Mouse (Mus musculus): ENCODE results near the gene AA986860. TPM values are rescaled to one million over a fixed set of nuclear protein-coding genes. Genes with fewer than 3 reads are reported as not detected.

AA986860 gene
- polyA plus RNA-seq, 1 experiment from 2014 or later = 1.4 TPM

DNA sequence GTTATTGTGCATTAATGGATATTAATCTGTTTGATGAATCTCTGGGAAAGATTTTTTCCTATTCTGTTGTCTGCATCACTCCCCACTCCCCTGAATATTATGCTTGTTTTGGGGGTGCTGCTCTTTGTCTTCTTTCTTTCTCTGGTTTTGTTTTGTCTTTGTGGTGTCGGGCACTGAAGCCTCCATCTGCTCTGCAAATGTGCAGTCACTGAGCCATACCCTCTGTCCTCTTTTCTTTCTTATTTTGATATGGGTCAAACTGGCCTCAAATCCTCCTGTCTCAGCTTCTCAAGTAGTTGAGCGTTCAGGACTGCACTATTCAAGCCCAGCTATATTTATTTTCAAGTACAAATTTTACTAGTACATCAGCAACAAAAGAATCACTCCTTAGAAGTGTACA, 43.5 kb downstream of the AA986860 start:
- Histone ChIP-seq H3K4me1 (ENCODE audit: insufficient read depth) (no peaks in the 10 kb centered on the region), H3K27me3 (ENCODE audit: insufficient read depth, low read length) (no peaks in the 10 kb centered on the region), H3K9ac (replicated peaks) (no peak overlapping the region), H3K36me3 (replicated peaks; ENCODE audit: insufficient read depth, low read length) (no peaks in the 10 kb centered on the region), H3K27ac (ENCODE audit: low read depth) (no peak overlapping the region), H3K9me3 (ENCODE audit: low read length) (no peaks in the 10 kb centered on the region), H3K4me2 (ENCODE audit: low read depth, low read length) (no peak overlapping the region), H3K4me3 (ENCODE audit: low read depth, low read length) (no peak overlapping the region)
- 75% methylated on average over 2 of the region's 2 CpGs for WGBS (ENCODE audit: insufficient replicate concordance)
- ATAC-seq = no peak
- no peak for TF ChIP-seq CTCF (IDR thresholded peaks at IDR 0.05; ENCODE audit: low read depth)
- no peak for TF ChIP-seq EP300 (IDR thresholded peaks at IDR 0.05; ENCODE audit: low read depth)
- no peak for DNase-seq

DNA sequence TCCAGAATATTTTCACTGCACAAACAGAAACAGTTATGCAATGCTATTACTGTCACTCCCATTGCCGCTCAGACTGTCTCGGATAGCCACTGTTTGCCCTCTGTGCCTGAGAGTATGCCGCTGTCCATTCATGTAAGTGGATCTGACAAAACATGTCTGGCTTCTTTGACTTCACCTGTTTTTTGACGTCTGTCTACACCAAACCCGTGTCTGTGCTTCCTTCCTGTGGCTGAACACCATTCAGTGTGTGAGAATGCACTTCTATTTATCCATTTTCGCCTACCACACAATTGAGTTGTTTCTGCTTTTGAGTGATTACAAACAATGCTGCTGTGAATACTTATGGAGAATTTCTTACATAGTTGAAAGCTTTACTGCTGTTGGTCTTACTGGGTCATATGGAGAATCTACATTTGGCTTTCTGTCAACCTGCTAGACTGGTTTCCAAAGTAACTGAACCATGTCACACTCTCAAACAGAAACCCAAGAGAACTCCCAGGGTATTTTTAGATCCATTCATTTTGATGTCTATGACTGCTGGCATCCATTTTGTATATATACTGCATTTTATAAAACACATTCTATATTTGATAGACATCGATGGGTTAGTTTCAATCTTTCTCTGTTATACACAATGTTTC, 44.0 kb downstream of the AA986860 start:
- Histone ChIP-seq H3K4me1 (ENCODE audit: insufficient read depth) (no peaks in the 10 kb centered on the region), H3K4me2 (ENCODE audit: low read depth, low read length) (no peak overlapping the region), H3K9ac (replicated peaks) (no peak overlapping the region), H3K4me3 (ENCODE audit: low read depth, low read length) (no peak overlapping the region), H3K9me3 (ENCODE audit: low read length) (no peaks in the 10 kb centered on the region), H3K27me3 (ENCODE audit: insufficient read depth, low read length) (no peaks in the 10 kb centered on the region), H3K27ac (ENCODE audit: low read depth) (no peak overlapping the region), H3K36me3 (replicated peaks; ENCODE audit: insufficient read depth, low read length) (no peaks in the 10 kb centered on the region)
- DNase-seq (no peak), ATAC-seq (0 out of 2 replicates have a peak, but pooled peaks have one; percentile 38)
- no peak for TF ChIP-seq EP300 (IDR thresholded peaks at IDR 0.05; ENCODE audit: low read depth)
- no peak for TF ChIP-seq CTCF (IDR thresholded peaks at IDR 0.05; ENCODE audit: low read depth)
- 58% methylated on average over 7 of the region's 7 CpGs for WGBS (ENCODE audit: insufficient replicate concordance)

DNA sequence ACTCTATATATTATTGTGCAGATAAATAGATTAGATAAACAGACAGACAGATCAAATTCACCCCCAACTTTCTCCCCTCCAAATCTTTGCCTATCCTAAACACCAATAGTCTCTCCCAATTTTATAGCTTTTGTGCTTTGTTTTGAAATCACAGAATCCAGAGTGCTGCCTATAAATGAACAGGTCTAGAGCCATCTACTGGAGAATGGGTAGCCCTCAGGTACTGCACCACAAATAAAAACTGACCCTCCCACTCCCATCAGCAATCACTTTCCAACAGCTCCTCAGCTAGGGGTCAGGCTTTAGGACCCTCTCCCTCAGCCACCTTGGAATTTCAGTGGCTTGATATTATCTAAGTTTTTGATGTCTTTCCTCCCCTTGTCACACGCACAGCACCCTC, 44.9 kb downstream of the AA986860 start:
- Histone ChIP-seq H3K9me3 (ENCODE audit: low read length) (no peaks in the 10 kb centered on the region), H3K27ac (ENCODE audit: low read depth) (no peak overlapping the region), H3K4me1 (ENCODE audit: insufficient read depth) (no peaks in the 10 kb centered on the region), H3K27me3 (ENCODE audit: insufficient read depth, low read length) (no peaks in the 10 kb centered on the region), H3K4me3 (ENCODE audit: low read depth, low read length) (no peak overlapping the region), H3K9ac (replicated peaks) (no peak overlapping the region), H3K4me2 (ENCODE audit: low read depth, low read length) (no peak overlapping the region), H3K36me3 (replicated peaks; ENCODE audit: insufficient read depth, low read length) (no peaks in the 10 kb centered on the region)
- WGBS (ENCODE audit: insufficient replicate concordance) = 89% methylated on average over 1 of the region's 1 CpGs
- TF ChIP-seq EP300 (IDR thresholded peaks at IDR 0.05; ENCODE audit: low read depth) (no peak; the same call in 1 of the 2 replicates), CTCF (IDR thresholded peaks at IDR 0.05; ENCODE audit: low read depth) (peak; percentile 63)
- DNase-seq (no peak), ATAC-seq (no peak)

DNA sequence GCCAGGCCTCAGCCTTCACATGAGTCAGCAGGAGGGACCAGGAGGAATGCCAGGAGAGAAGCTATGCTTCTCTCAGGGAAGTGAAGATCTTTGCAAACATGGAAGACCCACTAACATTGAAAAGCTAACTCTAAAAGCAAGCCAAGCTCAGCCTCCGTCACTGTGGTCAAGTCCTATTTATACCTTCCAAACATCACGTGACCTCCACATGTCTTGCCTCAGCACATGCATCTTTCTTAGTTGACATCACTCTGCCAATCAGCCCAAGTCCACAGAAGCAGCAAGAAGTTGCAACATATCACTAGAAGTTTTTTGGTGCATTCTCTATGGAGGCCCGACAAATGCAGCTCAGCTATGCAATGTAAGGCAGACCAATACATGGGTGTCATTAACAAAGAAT, 48.1 kb downstream of the AA986860 start:
- 77% methylated on average over 3 of the region's 3 CpGs for WGBS (ENCODE audit: insufficient replicate concordance)
- ATAC-seq (no peak), DNase-seq (no peak)
- Histone ChIP-seq H3K4me3 (ENCODE audit: low read depth, low read length) (no peak overlapping the region), H3K27ac (ENCODE audit: low read depth) (no peak overlapping the region), H3K27me3 (ENCODE audit: insufficient read depth, low read length) (no peaks in the 10 kb centered on the region), H3K9me3 (ENCODE audit: low read length) (no peaks in the 10 kb centered on the region), H3K9ac (replicated peaks) (no peak overlapping the region), H3K36me3 (replicated peaks; ENCODE audit: insufficient read depth, low read length) (no peaks in the 10 kb centered on the region), H3K4me2 (ENCODE audit: low read depth, low read length) (no peak overlapping the region), H3K4me1 (ENCODE audit: insufficient read depth) (no peaks in the 10 kb centered on the region)
- no peak for TF ChIP-seq CTCF (IDR thresholded peaks at IDR 0.05; ENCODE audit: low read depth)
- TF ChIP-seq EP300 (IDR thresholded peaks at IDR 0.05; ENCODE audit: low read depth) = no peak

DNA sequence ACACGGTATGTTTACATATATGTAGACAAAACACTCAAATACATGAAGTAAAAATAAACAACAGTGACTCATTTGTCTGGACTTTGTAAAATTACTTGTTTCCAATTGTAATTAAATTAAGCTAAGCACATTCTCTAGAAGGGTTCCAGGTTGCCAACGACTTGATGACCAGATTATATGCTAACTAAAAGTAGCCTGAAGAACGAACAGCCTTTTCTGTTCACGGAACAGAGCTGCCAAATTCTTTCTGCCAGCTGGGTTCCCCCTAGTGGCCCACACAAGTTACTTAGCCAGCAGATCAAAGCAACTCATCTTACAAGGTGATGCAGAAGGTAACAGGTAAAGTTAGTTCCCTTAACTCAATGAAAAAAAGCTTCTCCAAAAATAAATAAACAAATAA, 52.3 kb downstream of the AA986860 start:
- Histone ChIP-seq H3K27ac (ENCODE audit: low read depth) (no peak overlapping the region), H3K4me3 (ENCODE audit: low read depth, low read length) (no peak overlapping the region), H3K9ac (replicated peaks) (no peak overlapping the region), H3K36me3 (replicated peaks; ENCODE audit: insufficient read depth, low read length) (no peaks in the 10 kb centered on the region), H3K4me2 (ENCODE audit: low read depth, low read length) (no peak overlapping the region), H3K4me1 (ENCODE audit: insufficient read depth) (no peaks in the 10 kb centered on the region), H3K9me3 (ENCODE audit: low read length) (no peaks in the 10 kb centered on the region), H3K27me3 (ENCODE audit: insufficient read depth, low read length) (no peaks in the 10 kb centered on the region)
- DNase-seq (no peak), ATAC-seq (no peak)
- WGBS (ENCODE audit: insufficient replicate concordance) = 22% methylated on average over 4 of the region's 4 CpGs
- TF ChIP-seq CTCF (IDR thresholded peaks at IDR 0.05; ENCODE audit: low read depth) (peak; percentile 72), EP300 (IDR thresholded peaks at IDR 0.05; ENCODE audit: low read depth) (no peak)

DNA sequence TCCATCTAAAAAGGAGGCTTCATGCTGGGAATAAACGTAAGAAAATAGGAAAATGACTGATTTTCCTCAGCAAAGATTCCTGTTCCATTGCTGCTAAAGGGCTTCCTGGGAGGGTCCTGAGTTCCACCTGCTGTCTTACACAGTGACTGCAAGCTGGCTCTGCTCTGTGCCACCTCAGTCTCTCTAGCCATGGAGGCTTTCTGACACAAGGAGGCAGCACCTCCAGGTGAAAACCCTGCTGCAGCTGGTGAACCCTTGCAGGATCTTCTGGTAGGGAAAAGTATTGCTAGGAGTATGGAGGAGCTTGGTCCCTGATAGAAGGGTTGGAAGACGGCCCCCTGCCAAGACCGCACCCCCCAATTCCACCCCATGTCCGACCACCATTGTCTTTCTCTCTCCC, 55.2 kb downstream of the AA986860 start:
- no peak overlapping the region for H3K4me3 ChIP-seq (ENCODE audit: low read depth, low read length)
- DNase-seq (peak; percentile 36), ATAC-seq (0 out of 2 replicates have a peak, but pooled peaks have one; percentile 51)
- no peaks in the 10 kb centered on the region for H3K27me3 ChIP-seq (ENCODE audit: insufficient read depth, low read length)
- no peaks in the 10 kb centered on the region for H3K4me1 ChIP-seq (ENCODE audit: insufficient read depth)
- H3K4me2 ChIP-seq (ENCODE audit: low read depth, low read length) = no peak overlapping the region
- H3K36me3 ChIP-seq (replicated peaks; ENCODE audit: insufficient read depth, low read length) = no peaks in the 10 kb centered on the region
- no peaks in the 10 kb centered on the region for H3K9me3 ChIP-seq (ENCODE audit: low read length)
- 48% methylated on average over 4 of the region's 4 CpGs for WGBS (ENCODE audit: insufficient replicate concordance)
- TF ChIP-seq EP300 (IDR thresholded peaks at IDR 0.05; ENCODE audit: low read depth) (no peak), CTCF (IDR thresholded peaks at IDR 0.05; ENCODE audit: low read depth) (peak; percentile 63)
- H3K27ac ChIP-seq (ENCODE audit: low read depth) = no peak overlapping the region
- no peak overlapping the region for H3K9ac ChIP-seq (replicated peaks)

Measured in liver, postnatal 0 days (tissue).